Mouse (Mus musculus): ENCODE data around the gene Fxyd7.

The Fxyd7 gene

GRCm38 (mm10) chr7:31007775-31008174 lies 43.5 kb downstream of the Fxyd7 start:
- no peak for DNase-seq (ENCODE audit: low spot score)

GRCm38 (mm10) chr7:31002650-31003049 lies 48.6 kb downstream of the Fxyd7 start:
- DNase-seq (ENCODE audit: low spot score): no peak

- DNase-seq (ENCODE audit: low spot score): no peak
These were observed 50.7 kb downstream of the Fxyd7 start for GRCm38 (mm10) chr7:31000505-31001020.

- no peak for DNase-seq (ENCODE audit: low spot score)
These were observed 54.8 kb downstream of the Fxyd7 start for GRCm38 (mm10) chr7:30996491-30996890.

GRCm38 (mm10) chr7:30993986-30994385 lies 57.3 kb downstream of the Fxyd7 start:
- DNase-seq (ENCODE audit: low spot score): no peak
